Mouse (Mus musculus) inflammation-experienced regulatory T-cells, adult 6 months (primary cell): ENCODE results near the gene Vps13c. TPM values are rescaled to one million over a fixed set of nuclear protein-coding genes. Genes with fewer than 3 reads are reported as not detected.

Experiments used
- ATAC-seq: one replicate; pipeline ENCODE4 v1.8.0; 2017
- polyA plus RNA-seq, 3 experiments: library from polyadenylated mRNA; unstranded; fragments of 100-300 nt; shearing (Covaris generic); gene quantifications; one replicate each; pipeline ENCODE4 v1.2.1; 2017

Gene Vps13c
- polyA plus RNA-seq, 3 experiments from 2014 or later = 15.4 to 24.0 (median 19.5) TPM

GRCm38 (mm10) chr9:68022311-68023043 is 182.3 kb downstream of the Vps13c start:
- ATAC-seq = no peak

- no peak for ATAC-seq
These were observed 188.4 kb downstream of the Vps13c start for GRCm38 (mm10) chr9:68028631-68029030.

- ATAC-seq = no peak
These were observed 193.6 kb downstream of the Vps13c start for GRCm38 (mm10) chr9:68033771-68034170.

Other genes with a start within 250 kb of the Vps13c start
- gene C2cd4b, start 81.0 kb upstream of the Vps13c start, polyA plus RNA-seq = not detected
- not detected for gene C2cd4a, start 8.1 kb upstream of the Vps13c start, polyA plus RNA-seq